Mouse (Mus musculus): Measurements from ENCODE around the gene Lcor. TPM values are rescaled to one million over a fixed set of nuclear protein-coding genes. Genes with fewer than 3 reads are reported as not detected.

The Lcor gene
- polyA plus RNA-seq, 2 experiments = 1.1 to 5.6 TPM

DNA sequence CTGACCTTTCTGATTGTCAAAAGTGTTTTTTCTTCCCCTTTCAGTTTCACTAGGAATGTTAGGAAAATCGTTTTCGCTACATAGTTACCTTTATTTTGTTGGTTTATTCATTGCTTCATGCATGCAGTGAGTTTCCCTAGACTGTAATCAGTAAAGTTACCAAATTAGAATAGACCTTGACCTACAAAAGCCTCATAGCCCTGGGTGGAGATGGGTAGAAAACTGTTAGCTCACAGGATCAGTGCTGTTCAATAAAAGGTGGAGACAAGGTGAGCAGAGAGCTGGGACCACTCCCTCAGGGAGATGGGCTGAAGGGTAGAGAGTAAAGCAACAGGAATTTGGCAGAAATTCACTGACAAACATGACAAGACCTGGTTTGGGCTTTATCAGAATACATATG, 91.3 kb downstream of the Lcor start:
- no peaks in the 10 kb centered on the region for H3K36me3 ChIP-seq (replicated peaks; ENCODE audit: control insufficient read depth, insufficient read depth, low read depth)
- H3K4me3 ChIP-seq (ENCODE audit: insufficient read depth in 1 of 2, low read depth in 2 of 2, low read length in 2 of 2) = no peak overlapping the region
- WGBS (ENCODE audit: insufficient replicate concordance) = 62% methylated on average over 2 of the region's 2 CpGs
- no peak for TF ChIP-seq EP300 (IDR thresholded peaks at IDR 0.05; ENCODE audit: low read depth)
- DNase-seq (ENCODE audit: low read depth in 3 of 3, low spot score in 3 of 3) (no peak), ATAC-seq (ENCODE audit: insufficient read depth) (no peak)
- H3K4me2 ChIP-seq (ENCODE audit: low read depth) = no peak overlapping the region
- H3K9ac ChIP-seq (replicated peaks) = no peak overlapping the region
- H3K27ac ChIP-seq = no peak overlapping the region
- H3K27me3 ChIP-seq (ENCODE audit: control insufficient read depth, insufficient read depth, low read length) = no peaks in the 10 kb centered on the region
- peaks cover 0 to 2% of the 10 kb centered on the region in 2 experiments; a peak in 1 of 4 replicates for H3K4me1 ChIP-seq (replicated peaks; ENCODE audit: control insufficient read depth in 2 of 2, insufficient read depth in 2 of 2, low read length in 1 of 2)
- no peaks in the 10 kb centered on the region for H3K9me3 ChIP-seq (ENCODE audit: control insufficient read depth, low read length)

DNA sequence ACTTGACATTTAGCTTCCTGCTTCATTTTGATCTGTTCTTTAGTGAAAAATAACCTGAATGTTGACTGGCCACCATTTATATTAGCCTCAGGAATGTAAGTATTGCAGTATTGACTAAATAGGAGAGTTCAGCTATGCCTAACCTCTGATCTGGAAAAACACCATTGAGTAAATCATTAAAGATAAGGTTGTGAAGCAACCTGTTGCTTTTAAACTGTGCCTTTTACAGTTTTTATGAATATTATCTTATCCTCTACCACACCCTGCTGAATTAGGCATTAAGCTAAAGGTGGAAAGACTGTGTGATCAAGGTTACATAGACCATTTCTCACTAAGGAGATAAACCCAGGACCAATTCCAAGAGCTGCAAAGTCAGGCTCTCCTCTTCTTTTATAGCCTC, 95.1 kb downstream of the Lcor start:
- DNase-seq (ENCODE audit: low read depth in 3 of 3, low spot score in 3 of 3) = no peak
- Histone ChIP-seq H3K9me3 (ENCODE audit: control insufficient read depth, low read length) (no peaks in the 10 kb centered on the region), H3K27ac (no peak overlapping the region), H3K27me3 (ENCODE audit: control insufficient read depth, insufficient read depth, low read length) (no peaks in the 10 kb centered on the region), H3K9ac (replicated peaks) (no peak overlapping the region), H3K4me1 (replicated peaks; ENCODE audit: control insufficient read depth in 2 of 2, insufficient read depth in 2 of 2, low read length in 1 of 2) (peaks cover 0 to 2% of the 10 kb centered on the region in 2 experiments; a peak in 2 of 4 replicates), H3K4me3 (ENCODE audit: insufficient read depth in 1 of 2, low read depth in 2 of 2, low read length in 2 of 2) (no peak overlapping the region), H3K4me2 (ENCODE audit: low read depth) (0 out of 2 replicates have a peak overlapping the region, but pooled peaks have one; percentile 6), H3K36me3 (replicated peaks; ENCODE audit: control insufficient read depth, insufficient read depth, low read depth) (peaks cover 4% of the 10 kb centered on the region)
- TF ChIP-seq EP300 (IDR thresholded peaks at IDR 0.05; ENCODE audit: low read depth) (no peak), CTCF (IDR thresholded peaks at IDR 0.05; ENCODE audit: low read depth) (no peak)
- no peak for ATAC-seq (ENCODE audit: insufficient read depth)

DNA sequence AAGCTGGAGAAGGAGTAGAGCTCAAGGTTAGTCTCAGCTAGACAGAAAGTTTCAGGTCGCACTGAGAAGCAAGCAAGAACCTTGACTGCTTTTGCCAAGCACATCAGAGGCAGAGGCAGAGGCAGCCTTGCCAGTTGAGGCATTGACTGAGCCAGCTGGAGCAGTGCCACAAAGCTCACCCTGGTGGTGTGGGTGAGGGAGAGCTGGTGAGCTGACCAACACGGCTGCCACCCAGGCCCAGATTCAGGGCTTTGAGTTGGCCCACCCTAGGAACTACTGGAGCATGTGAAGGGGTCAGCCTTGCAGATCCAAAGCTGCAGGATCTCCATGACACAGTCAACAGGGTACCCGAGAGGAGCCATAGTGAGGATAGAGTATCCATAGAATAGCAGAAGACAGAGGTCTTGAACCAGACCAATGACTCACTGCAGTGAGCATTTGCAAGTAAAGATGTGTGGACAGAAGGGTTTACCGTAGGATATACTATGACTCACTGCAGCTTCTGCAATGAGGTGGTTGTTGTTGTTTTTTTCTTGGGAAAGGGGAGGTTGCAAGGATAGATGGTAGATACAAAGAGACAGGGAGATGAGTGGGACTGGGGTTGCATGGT, 97.0 kb downstream of the Lcor start:
- Histone ChIP-seq H3K9me3 (ENCODE audit: control insufficient read depth, low read length) (no peaks in the 10 kb centered on the region), H3K36me3 (replicated peaks; ENCODE audit: control insufficient read depth, insufficient read depth, low read depth) (peaks cover 9% of the 10 kb centered on the region), H3K9ac (replicated peaks) (no peak overlapping the region), H3K27me3 (ENCODE audit: control insufficient read depth, insufficient read depth, low read length) (no peaks in the 10 kb centered on the region), H3K27ac (no peak overlapping the region), H3K4me3 (ENCODE audit: insufficient read depth in 1 of 2, low read depth in 2 of 2, low read length in 2 of 2) (no peak overlapping the region), H3K4me2 (ENCODE audit: low read depth) (no peak overlapping the region), H3K4me1 (replicated peaks; ENCODE audit: control insufficient read depth in 2 of 2, insufficient read depth in 2 of 2, low read length in 1 of 2) (peaks cover 0 to 2% of the 10 kb centered on the region in 2 experiments; a peak in 1 of 4 replicates)
- DNase-seq (ENCODE audit: low read depth in 3 of 3, low spot score in 3 of 3) = no peak
- TF ChIP-seq EP300 (IDR thresholded peaks at IDR 0.05; ENCODE audit: low read depth) = no peak
- no peak for TF ChIP-seq CTCF (IDR thresholded peaks at IDR 0.05; ENCODE audit: low read depth)
- ATAC-seq (ENCODE audit: insufficient read depth) = no peak
- 73% methylated on average over 4 of the region's 4 CpGs for WGBS (ENCODE audit: insufficient replicate concordance)

DNA sequence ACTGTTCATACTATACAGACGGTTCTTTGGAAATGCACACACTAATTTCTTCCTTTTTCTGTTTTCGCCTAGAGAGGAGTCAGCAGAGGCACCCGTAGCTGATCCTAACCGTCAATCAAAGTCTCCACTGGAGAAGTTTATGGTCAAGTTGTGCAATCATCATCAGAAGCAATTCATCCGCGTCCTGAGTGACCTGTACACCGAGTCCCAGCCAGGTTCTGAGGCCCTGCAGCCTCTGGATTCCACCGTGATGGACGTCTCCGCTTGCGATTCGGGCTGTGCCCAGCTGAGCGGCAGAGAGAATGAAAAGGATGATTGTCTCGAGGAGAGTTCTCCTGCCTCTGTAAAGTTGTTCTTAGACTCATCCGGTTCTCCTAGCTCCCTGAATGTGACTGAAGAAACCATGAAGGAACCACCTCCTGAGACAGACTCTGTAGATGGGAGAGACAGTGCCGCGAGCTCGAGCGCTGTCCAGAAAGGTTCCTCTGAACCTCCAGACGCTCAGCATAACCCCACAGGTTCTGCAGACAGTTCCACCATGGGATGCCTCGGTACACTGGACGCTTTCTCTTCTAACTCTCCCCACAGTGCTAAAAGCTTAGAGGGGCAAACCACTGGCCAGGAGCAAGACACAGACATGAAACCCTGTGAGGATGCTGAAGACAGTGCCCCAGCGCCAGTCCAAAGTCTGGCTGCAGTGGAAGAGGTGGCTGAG, 99.4 kb downstream of the Lcor start, which contains the start of gene Gm340:
Gm340 (plus strand) TSS at position 665 of the 715 bp plus-strand sequence.
- Histone ChIP-seq H3K4me1 (replicated peaks; ENCODE audit: control insufficient read depth in 2 of 2, insufficient read depth in 2 of 2, low read length in 1 of 2) (no peaks in the 10 kb centered on the region; a peak in 1 of 4 replicates), H3K4me2 (ENCODE audit: low read depth) (no peak within 1 kb of the TSS), H3K36me3 (replicated peaks; ENCODE audit: control insufficient read depth, insufficient read depth, low read depth) (peaks cover 9% of the 10 kb centered on the region), H3K9me3 (ENCODE audit: control insufficient read depth, low read length) (no peaks in the 10 kb centered on the region), H3K4me3 (ENCODE audit: insufficient read depth in 1 of 2, low read depth in 2 of 2, low read length in 2 of 2) (no peak within 1 kb of the TSS), H3K9ac (replicated peaks) (no peak within 1 kb of the TSS), H3K27me3 (ENCODE audit: control insufficient read depth, insufficient read depth, low read length) (no peaks in the 10 kb centered on the region), H3K27ac (no peak within 1 kb of the TSS)
- 79% methylated on average over 23 of the region's 23 CpGs for WGBS (ENCODE audit: insufficient replicate concordance)
- no peak for TF ChIP-seq EP300 (IDR thresholded peaks at IDR 0.05; ENCODE audit: low read depth)
- TF ChIP-seq CTCF (IDR thresholded peaks at IDR 0.05; ENCODE audit: low read depth) = no peak
- no peak for ATAC-seq (ENCODE audit: insufficient read depth)
- DNase-seq (ENCODE audit: low read depth in 3 of 3, low spot score in 3 of 3) = no peak

DNA sequence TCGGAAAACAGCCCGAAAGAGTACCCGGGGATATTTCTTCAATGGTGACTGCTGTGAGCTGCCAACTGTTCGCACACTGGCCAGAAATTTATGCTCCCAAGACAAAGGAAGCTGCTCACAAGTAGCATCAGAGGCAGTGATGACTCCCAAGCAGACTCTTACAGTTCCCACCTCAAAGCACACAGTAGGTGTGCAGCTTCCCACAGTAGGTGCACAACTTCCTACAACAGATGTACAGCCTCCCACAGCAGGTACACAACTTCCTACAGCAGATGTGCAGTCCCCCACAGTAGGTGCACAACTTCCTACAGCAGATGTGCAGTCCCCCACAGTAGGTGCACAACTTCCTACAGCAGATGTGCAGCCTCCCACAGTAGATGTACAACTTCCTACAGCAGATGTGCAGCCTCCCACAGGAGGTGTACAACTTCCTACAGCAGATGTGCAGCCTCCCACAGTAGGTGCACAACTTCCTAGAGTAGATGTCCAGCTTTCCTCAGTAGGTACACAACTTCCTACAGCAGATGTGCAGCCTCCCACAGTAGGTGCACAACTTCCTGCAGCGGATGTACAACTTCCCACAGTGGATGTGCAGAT, 100.6 kb downstream of the Lcor start:
- no peaks in the 10 kb centered on the region; a peak in 1 of 4 replicates for H3K4me1 ChIP-seq (replicated peaks; ENCODE audit: control insufficient read depth in 2 of 2, insufficient read depth in 2 of 2, low read length in 1 of 2)
- TF ChIP-seq CTCF (IDR thresholded peaks at IDR 0.05; ENCODE audit: low read depth) (no peak), EP300 (IDR thresholded peaks at IDR 0.05; ENCODE audit: low read depth) (no peak)
- H3K9ac ChIP-seq (replicated peaks) = no peak overlapping the region
- WGBS (ENCODE audit: insufficient replicate concordance) = 79% methylated on average over 5 of the region's 5 CpGs
- H3K27me3 ChIP-seq (ENCODE audit: control insufficient read depth, insufficient read depth, low read length) = no peaks in the 10 kb centered on the region
- no peak overlapping the region for H3K4me2 ChIP-seq (ENCODE audit: low read depth)
- no peak overlapping the region for H3K27ac ChIP-seq
- ATAC-seq (ENCODE audit: insufficient read depth) (no peak), DNase-seq (ENCODE audit: low read depth in 3 of 3, low spot score in 3 of 3) (no peak)
- no peak overlapping the region for H3K4me3 ChIP-seq (ENCODE audit: insufficient read depth in 1 of 2, low read depth in 2 of 2, low read length in 2 of 2)
- no peaks in the 10 kb centered on the region for H3K9me3 ChIP-seq (ENCODE audit: control insufficient read depth, low read length)
- H3K36me3 ChIP-seq (replicated peaks; ENCODE audit: control insufficient read depth, insufficient read depth, low read depth) = peaks cover 9% of the 10 kb centered on the region

Measured in liver, embryonic 14.5 days (tissue).